In the genomic region with DNA sequence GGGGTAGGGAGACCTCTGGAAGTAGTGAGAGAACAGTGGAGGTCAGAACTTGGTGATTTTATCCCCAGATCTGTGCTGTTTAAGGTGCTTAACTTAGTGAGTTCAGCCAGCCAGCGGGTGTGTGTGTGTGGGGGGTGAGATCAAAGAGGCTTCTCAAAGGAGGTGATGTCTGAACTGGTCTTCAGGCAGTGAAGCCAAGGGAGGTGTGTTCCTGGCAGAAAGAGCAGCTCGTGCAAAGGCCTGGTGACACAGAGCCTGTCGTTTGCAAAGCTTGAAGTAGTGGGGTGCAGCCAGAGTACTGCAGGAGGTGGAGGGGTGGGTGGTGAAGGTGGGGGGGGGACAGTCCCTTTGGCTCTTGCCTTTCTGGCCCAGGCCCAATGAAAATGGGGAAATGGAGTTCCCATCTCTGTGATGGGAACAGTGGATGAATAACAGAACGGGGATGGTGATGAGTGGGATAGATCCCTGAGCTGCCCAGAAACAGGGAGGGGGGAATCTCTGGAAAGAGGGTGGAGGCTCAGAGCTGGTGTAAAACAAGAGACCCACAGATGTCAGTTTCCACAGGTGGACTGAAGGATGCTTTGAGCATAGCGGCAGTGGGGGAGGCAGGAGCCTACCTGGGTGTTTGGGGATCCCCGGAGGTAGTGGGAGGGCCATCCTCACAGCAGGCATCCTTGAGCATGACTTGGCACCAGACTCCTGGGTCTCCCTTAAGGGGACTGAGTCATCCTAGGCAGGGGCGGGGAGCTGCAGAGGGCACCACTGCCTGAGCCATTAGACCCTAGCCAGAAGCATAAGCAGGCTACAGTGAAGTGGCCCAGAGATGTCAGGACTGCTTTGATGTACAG, we compare ENCODE assay signal across 15 mouse cellular contexts. TPM values are rescaled to one million over a fixed set of nuclear protein-coding genes. Genes with fewer than 3 reads are reported as not detected.
A peak's percentile ranks its signal among the peaks of the same experiment; 100 is the strongest.
DNase-seq lines count a peak whose midpoint lies in the region; ATAC-seq and TF ChIP-seq lines count a peak whose summit lies in the region.
"Had no signal": no experiment of that assay in that cellular context is flagged by ENCODE, and none has a peak within 500 bp of the region (broad histone marks: within the 10 kb centered on the region; RNA-seq: fewer than 3 reads in every experiment).

No protein-coding gene starts in this region.

- WGBS in liver, postnatal 0 days (ENCODE audit: insufficient replicate concordance): 74% methylated on average over 7 of the region's 7 CpGs

- H3K27me3 ChIP-seq in liver, postnatal 0 days (ENCODE audit: insufficient read depth, low read length): peaks cover 31% of the 10 kb centered on the region

- no peak for TF ChIP-seq EP300 in liver, postnatal 0 days (IDR thresholded peaks at IDR 0.05; ENCODE audit: low read depth)

- H3K4me2 ChIP-seq in liver, postnatal 0 days (ENCODE audit: low read depth, low read length): no peak overlapping the region
- H3K4me2 ChIP-seq: heart, embryonic 11.5 days; limb, embryonic 15.5 days; midbrain, embryonic 12.5 days had no signal

- no peak overlapping the region for H3K4me3 ChIP-seq in liver, postnatal 0 days (ENCODE audit: low read depth, low read length)
- H3K4me3 ChIP-seq: embryonic facial prominence, embryonic 10.5 days; limb, embryonic 15.5 days; lung, embryonic 15.5 days; midbrain, embryonic 12.5 days had no signal

- H3K4me1 ChIP-seq in liver, postnatal 0 days (ENCODE audit: insufficient read depth): peaks cover 29% of the 10 kb centered on the region

- H3K9me3 ChIP-seq in liver, postnatal 0 days (ENCODE audit: low read length): no peaks in the 10 kb centered on the region
- H3K9me3 ChIP-seq: embryonic facial prominence, embryonic 10.5 days; limb, embryonic 15.5 days; lung, embryonic 15.5 days; midbrain, embryonic 12.5 days had no signal

- ATAC-seq in liver, postnatal 0 days: no peak

- intact Hi-C loops in left cerebral cortex, postnatal 25 days (cut with DNase I): loop anchor here (5.0 kb wide), 1 partner anchor 414 kb away; the partner anchor contains the start of gene Ube2g1
- intact Hi-C loops in left cerebral cortex, postnatal 14 days (cut with DNase I): no loop called here

- no peak overlapping the region for H3K9ac ChIP-seq in liver, postnatal 0 days (replicated peaks)
- H3K9ac ChIP-seq: hindbrain, embryonic 14.5 days; limb, embryonic 15.5 days; lung, embryonic 15.5 days; midbrain, embryonic 12.5 days had no signal

- TF ChIP-seq CTCF in liver, postnatal 0 days (IDR thresholded peaks at IDR 0.05; ENCODE audit: low read depth): no peak

- H3K36me3 ChIP-seq in liver, postnatal 0 days (replicated peaks; ENCODE audit: insufficient read depth, low read length): no peaks in the 10 kb centered on the region
- H3K36me3 ChIP-seq: embryonic facial prominence, embryonic 10.5 days; limb, embryonic 15.5 days; lung, embryonic 15.5 days; midbrain, embryonic 12.5 days had no signal

- no peak overlapping the region for H3K27ac ChIP-seq in liver, postnatal 0 days (ENCODE audit: low read depth)
- H3K27ac ChIP-seq: embryonic facial prominence, embryonic 10.5 days; hindbrain, embryonic 14.5 days; limb, embryonic 15.5 days; lung, embryonic 15.5 days; midbrain, embryonic 12.5 days had no signal

- DNase-seq in cerebellum, adult 9-10 months: peak; percentile 65
- no peak for DNase-seq in cerebellum, adult 11 months
- DNase-seq in left cerebral cortex, postnatal 25 days (ENCODE audit: low spot score in 2 of 2): peak; percentile 29 to 78
- no peak for DNase-seq in left cerebral cortex, postnatal 14 days (ENCODE audit: low spot score in 2 of 2)
- peak; percentile 63 for DNase-seq in MN1 (ENCODE audit: low spot score)
- peak; percentile 72 for DNase-seq in brain, adult 2 months (ENCODE audit: low read depth, low spot score)
- no peak for DNase-seq in liver, postnatal 0 days
- no peak for DNase-seq in c-Kit-positive CD71-positive TER-119-positive erythroid progenitor cells, embryonic 14.5 days (ENCODE audit: low spot score)
- DNase-seq: kidney, adult 8-10 months had no signal

RNA-seq across cellular contexts. Expression of gene Camkk1, which starts 2.4 kb away (rescaled TPM):
- 10 to 100 TPM; 79.5 to 92.4 TPM for total RNA-seq in left cerebral cortex, postnatal 25 days (2021)
- 10 to 100 TPM; 47.2 to 53.4 TPM for total RNA-seq in left cerebral cortex, postnatal 14 days (2021)
- 0.76 and 0.78 TPM in 2 replicates for polyA plus RNA-seq in liver, postnatal 0 days (2015; fragmentation: Nextera tagmentation; extraction: Ambion mirVana)

RNA-seq across cellular contexts. Expression of gene P2rx1, which starts 22.3 kb away (rescaled TPM):
- total RNA-seq in left cerebral cortex, postnatal 25 days (2021): 1 to 10 TPM in 1 of 2 experiments, under 1 TPM in 1; 0.28 to 1.0 TPM
- 1 to 10 TPM; 1.2 to 1.3 TPM for total RNA-seq in left cerebral cortex, postnatal 14 days (2021)
- polyA plus RNA-seq in liver, postnatal 0 days (2015; fragmentation: Nextera tagmentation; extraction: Ambion mirVana): 7.0 and 7.9 TPM in 2 replicates

RNA-seq across cellular contexts. Expression of gene Ncbp3, which starts 26.4 kb away (rescaled TPM):
- total RNA-seq in left cerebral cortex, postnatal 25 days (2021): 1 to 10 TPM; 8.3 to 8.9 TPM
- 1 to 10 TPM; 8.0 to 9.7 TPM for total RNA-seq in left cerebral cortex, postnatal 14 days (2021)
- 2.7 TPM in 2 replicates for polyA plus RNA-seq in liver, postnatal 0 days (2015; fragmentation: Nextera tagmentation; extraction: Ambion mirVana)

Comparison
In these comparisons a context has a peak if more than half of its experiments do, and no peak if none do; other contexts are left out.
1. DNase-seq: peak in cerebellum, adult 9-10 months (single experiment), left cerebral cortex, postnatal 25 days (2 of 2), MN1 (single experiment) and brain, adult 2 months (single experiment); none in cerebellum, adult 11 months (single experiment), left cerebral cortex, postnatal 14 days (0 of 2), liver, postnatal 0 days (single experiment) and c-Kit-positive CD71-positive TER-119-positive erythroid progenitor cells, embryonic 14.5 days (single experiment).